Mouse (Mus musculus) hindbrain, embryonic 12.5 days (tissue): ENCODE results near the gene Glb1. TPM values are rescaled to one million over a fixed set of nuclear protein-coding genes. Genes with fewer than 3 reads are reported as not detected.

ENCODE experiments used
- ATAC-seq: fragments of 200-750 bp; cut with Nextera tagmentation; 2 replicates; pipeline ENCODE4 v1.8.0; 2017; ENCODE audit warnings: moderate TSS enrichment; ENCODE audit not compliant: low FRiP score
- H3K27ac ChIP-seq: fragments of 300-500 bp; sonication (generic); 2 replicates; pipeline ENCODE4 v1.5.1; 2016; ENCODE audit warnings: mild to moderate bottlenecking
- H3K27me3 ChIP-seq: fragments of 300-500 bp; sonication (generic); 2 replicates; pipeline ENCODE4 v1.6.1; 2016; ENCODE audit warnings: mild to moderate bottlenecking
- H3K36me3 ChIP-seq: fragments of 300-500 bp; sonication (generic); 2 replicates; pipeline ENCODE4 v1.6.1; 2016; ENCODE audit warnings: mild to moderate bottlenecking
- H3K4me1 ChIP-seq: fragments of 300-500 bp; sonication (generic); 2 replicates; pipeline ENCODE4 v1.6.1; 2016
- H3K4me2 ChIP-seq: fragments of 300-500 bp; sonication (generic); replicated peaks from 2 replicates; pipeline ENCODE4 v1.6.1; 2016; ENCODE audit warnings: mild to moderate bottlenecking
- H3K4me3 ChIP-seq: fragments of 300-500 bp; sonication (generic); 2 replicates; pipeline ENCODE4 v1.5.1; 2016; ENCODE audit warnings: mild to moderate bottlenecking
- H3K9ac ChIP-seq: fragments of 300-500 bp; sonication (generic); 2 replicates; pipeline ENCODE4 v1.6.1; 2016; ENCODE audit warnings: mild to moderate bottlenecking, moderate library complexity
- H3K9me3 ChIP-seq: fragments of 300-500 bp; sonication (generic); replicated peaks from 2 replicates; pipeline ENCODE4 v1.6.1; 2016; ENCODE audit warnings: mild to moderate bottlenecking
- whole genome bisulfite sequencing: fragments of 180-500 bp; shearing (Covaris S2); methylation state at CpG from one replicate; pipeline ENCODE4 v1.1.7; 2016; 5-methylcytosine and 5-hydroxymethylcytosine counted together
- polyA plus RNA-seq: library from polyadenylated mRNA; unstranded; fragments of >200 nt; fragmentation: Nextera tagmentation; extraction: Ambion mirVana; gene quantifications from 2 replicates; pipeline ENCODE4 v1.2.1, GENCODE M21; 2016

Gene Glb1
- polyA plus RNA-seq, 1 experiment from 2014 or later = 26.0 TPM

- no peak overlapping the region for H3K4me2 ChIP-seq
- 88% methylated on average over 7 of the region's 7 CpGs for WGBS
- no peak overlapping the region for H3K4me3 ChIP-seq
- H3K36me3 ChIP-seq = peaks cover 9% of the 10 kb centered on the region; the same call in 1 of the 2 replicates
- no peaks in the 10 kb centered on the region for H3K27me3 ChIP-seq
- no peak overlapping the region for H3K27ac ChIP-seq
- H3K9ac ChIP-seq = no peak overlapping the region
- no peak for ATAC-seq
- no peaks in the 10 kb centered on the region for H3K9me3 ChIP-seq
- no peaks in the 10 kb centered on the region for H3K4me1 ChIP-seq
Measured at GRCm38 (mm10) chr9:114451615-114452014, 50.7 kb downstream of the Glb1 start.

DNA sequence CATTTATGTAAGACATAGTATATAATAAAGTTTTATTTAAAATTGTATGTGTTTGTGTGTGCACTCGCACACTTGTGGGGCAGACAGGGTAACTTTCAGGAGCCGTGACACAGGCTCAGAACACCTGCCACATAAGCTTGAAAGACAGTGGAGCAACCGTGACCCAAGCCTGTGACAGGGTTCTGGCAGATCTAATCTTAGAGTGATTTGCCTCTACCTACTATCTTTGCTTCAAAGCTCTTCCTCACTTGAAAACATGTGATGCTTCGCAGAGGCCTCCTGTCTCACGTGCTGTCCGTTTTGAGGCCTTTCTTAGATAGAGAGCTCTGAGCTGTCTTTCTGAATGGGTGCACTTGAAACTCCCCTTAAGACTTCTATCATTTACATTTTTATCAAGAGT, 51.5 kb downstream of the Glb1 start:
- H3K9ac ChIP-seq = no peak overlapping the region
- H3K4me2 ChIP-seq = no peak overlapping the region
- WGBS = 94% methylated on average over 6 of the region's 6 CpGs
- no peak for ATAC-seq
- peaks cover 12% of the 10 kb centered on the region for H3K36me3 ChIP-seq
- no peak overlapping the region for H3K4me3 ChIP-seq
- no peaks in the 10 kb centered on the region for H3K9me3 ChIP-seq
- H3K27ac ChIP-seq = no peak overlapping the region
- H3K4me1 ChIP-seq = no peaks in the 10 kb centered on the region
- H3K27me3 ChIP-seq = no peaks in the 10 kb centered on the region

DNA sequence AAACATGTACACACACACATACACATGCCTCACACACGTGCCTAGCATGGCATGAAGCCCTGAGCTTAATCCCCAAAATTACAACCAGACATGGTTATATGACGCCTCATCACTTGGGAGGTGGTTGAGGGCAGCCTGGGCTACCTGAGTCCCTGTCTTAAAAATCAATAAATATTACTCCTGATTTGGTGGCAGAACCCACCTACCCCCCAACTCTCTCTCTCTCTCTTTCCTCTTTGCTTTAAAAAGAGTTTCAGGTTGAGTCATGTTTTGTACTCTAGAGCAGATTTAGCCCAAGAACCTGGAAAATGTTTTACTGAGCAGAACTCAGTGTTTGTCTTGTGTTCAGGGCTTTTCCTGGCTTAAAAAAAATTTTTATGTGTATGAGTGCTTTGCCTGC, 54.5 kb downstream of the Glb1 start:
- Histone ChIP-seq H3K9ac (no peak overlapping the region), H3K27ac (no peak overlapping the region), H3K4me2 (no peak overlapping the region), H3K4me3 (no peak overlapping the region), H3K4me1 (no peaks in the 10 kb centered on the region), H3K27me3 (no peaks in the 10 kb centered on the region), H3K9me3 (no peaks in the 10 kb centered on the region), H3K36me3 (peaks cover 26% of the 10 kb centered on the region)
- WGBS = 79% methylated on average over 2 of the region's 2 CpGs
- ATAC-seq = no peak

DNA sequence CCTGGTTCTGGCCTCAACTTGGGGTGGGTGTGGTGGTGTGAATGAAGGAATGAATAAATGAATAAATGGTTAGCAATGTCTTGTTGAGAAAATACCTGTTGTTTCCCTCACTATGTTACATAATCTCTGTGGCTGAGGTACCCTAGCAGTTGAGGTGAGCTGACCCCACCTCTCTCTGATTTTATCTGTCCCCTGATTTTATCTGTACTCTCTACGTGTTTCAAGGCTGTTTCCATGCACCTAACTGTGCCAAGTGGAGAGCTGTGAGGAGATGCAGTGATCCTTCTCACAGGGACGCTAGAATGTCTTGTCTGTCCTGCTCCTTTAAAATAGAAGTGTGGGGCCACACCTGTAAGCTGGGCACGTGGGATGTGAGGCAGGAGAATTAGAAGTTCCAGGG, 57.6 kb downstream of the Glb1 start:
- ATAC-seq = no peak
- H3K9ac ChIP-seq = no peak overlapping the region
- H3K4me1 ChIP-seq = no peaks in the 10 kb centered on the region
- H3K9me3 ChIP-seq = no peaks in the 10 kb centered on the region
- H3K27me3 ChIP-seq = no peaks in the 10 kb centered on the region
- H3K4me2 ChIP-seq = no peak overlapping the region
- no peak overlapping the region for H3K4me3 ChIP-seq
- no peak overlapping the region for H3K27ac ChIP-seq
- WGBS = 83% methylated on average over 3 of the region's 3 CpGs
- peaks cover 40% of the 10 kb centered on the region for H3K36me3 ChIP-seq

GRCm38 (mm10) chr9:114462569-114462968, 61.7 kb downstream of the Glb1 start:
- WGBS = 94% methylated on average over 7 of the region's 7 CpGs
- Histone ChIP-seq H3K36me3 (peaks cover 47% of the 10 kb centered on the region), H3K27me3 (no peaks in the 10 kb centered on the region), H3K4me1 (no peaks in the 10 kb centered on the region), H3K4me2 (no peak overlapping the region), H3K27ac (no peak overlapping the region), H3K4me3 (no peak overlapping the region), H3K9me3 (no peaks in the 10 kb centered on the region), H3K9ac (no peak overlapping the region)
- no peak for ATAC-seq

- Histone ChIP-seq H3K4me2 (no peak overlapping the region), H3K4me3 (no peak overlapping the region), H3K4me1 (no peaks in the 10 kb centered on the region), H3K9me3 (no peaks in the 10 kb centered on the region), H3K27ac (no peak overlapping the region), H3K9ac (no peak overlapping the region), H3K36me3 (peaks cover 37% of the 10 kb centered on the region), H3K27me3 (no peaks in the 10 kb centered on the region)
- no peak for ATAC-seq
- WGBS = 76% methylated on average over 6 of the region's 6 CpGs
Measured at GRCm38 (mm10) chr9:114465442-114465841, 64.6 kb downstream of the Glb1 start.

DNA sequence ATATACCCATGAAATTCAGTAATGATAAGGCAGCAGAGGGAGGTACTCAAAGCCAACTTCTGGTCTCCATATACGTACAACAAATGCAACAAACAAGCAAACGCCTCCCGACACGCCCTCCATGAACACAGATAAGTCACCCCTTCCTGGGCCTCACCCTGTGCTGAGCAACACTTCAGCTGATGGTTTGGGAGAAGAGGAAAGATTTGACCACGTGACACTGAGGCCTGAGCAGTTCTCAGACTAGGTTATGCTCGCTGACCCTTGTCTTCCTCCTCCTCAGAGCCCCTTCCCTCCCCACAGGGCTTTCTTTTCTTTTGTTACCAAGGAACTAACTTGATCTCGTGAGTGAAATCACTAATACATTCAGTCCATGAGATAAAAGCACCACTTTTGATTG, 66.0 kb downstream of the Glb1 start:
- no peak overlapping the region for H3K9ac ChIP-seq
- H3K36me3 ChIP-seq = peaks cover 28% of the 10 kb centered on the region
- 59% methylated on average over 7 of the region's 7 CpGs for whole genome bisulfite sequencing
- H3K9me3 ChIP-seq = no peaks in the 10 kb centered on the region
- H3K27me3 ChIP-seq = no peaks in the 10 kb centered on the region
- no peak for ATAC-seq
- H3K4me2 ChIP-seq = no peak overlapping the region
- H3K27ac ChIP-seq = no peak overlapping the region
- H3K4me3 ChIP-seq = no peak overlapping the region
- no peaks in the 10 kb centered on the region for H3K4me1 ChIP-seq

DNA sequence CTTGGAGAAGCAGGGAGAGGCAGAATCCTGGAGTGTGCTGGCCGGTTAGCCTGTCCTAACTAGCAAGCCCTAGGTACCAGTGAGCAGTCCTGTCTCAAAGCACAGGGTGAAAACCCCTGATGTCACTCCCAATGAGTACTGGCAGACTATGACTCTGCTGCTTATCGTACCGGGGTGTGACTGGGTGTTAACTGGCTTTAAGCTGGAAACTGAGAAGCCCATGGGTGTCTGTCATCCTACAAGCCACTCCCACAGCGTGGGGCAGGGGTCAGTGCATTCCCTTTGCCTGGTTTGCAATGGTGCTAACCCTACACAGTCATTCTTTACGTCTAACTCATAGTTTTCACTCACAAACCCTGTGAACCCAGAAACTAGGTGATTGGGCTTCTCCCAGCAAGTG, 67.3 kb downstream of the Glb1 start:
- H3K9ac ChIP-seq = no peak overlapping the region
- no peak for ATAC-seq
- peaks cover 23% of the 10 kb centered on the region for H3K36me3 ChIP-seq
- H3K27ac ChIP-seq = no peak overlapping the region
- H3K4me1 ChIP-seq = no peaks in the 10 kb centered on the region
- H3K9me3 ChIP-seq = no peaks in the 10 kb centered on the region
- no peaks in the 10 kb centered on the region for H3K27me3 ChIP-seq
- no peak overlapping the region for H3K4me3 ChIP-seq
- WGBS = 80% methylated on average over 5 of the region's 5 CpGs
- no peak overlapping the region for H3K4me2 ChIP-seq

DNA sequence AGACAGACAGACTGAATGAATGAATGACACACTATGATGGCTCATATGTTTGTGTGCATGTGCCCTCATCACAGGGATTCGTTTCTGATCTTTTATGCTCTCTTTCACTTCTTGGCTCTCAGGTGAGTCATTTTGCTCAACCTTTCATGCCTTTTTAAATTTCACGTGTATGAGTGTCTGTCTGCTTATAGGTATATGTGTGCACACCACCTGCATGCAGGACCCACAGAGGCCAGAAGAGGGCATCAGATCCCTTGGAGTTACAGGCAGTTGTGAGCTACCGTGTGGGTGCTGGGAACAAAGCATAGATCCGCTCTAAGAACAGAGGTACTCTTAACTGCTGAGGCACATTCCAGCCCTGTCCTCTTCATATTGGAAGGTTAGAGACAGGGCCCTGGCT, 67.8 kb downstream of the Glb1 start:
- H3K27ac ChIP-seq = no peak overlapping the region
- 95% methylated on average over 4 of the region's 4 CpGs for WGBS

GRCm38 (mm10) chr9:114471892-114472291, 71.0 kb downstream of the Glb1 start:
- no peaks in the 10 kb centered on the region for H3K4me1 ChIP-seq
- 0 out of 2 replicates have a peak, but pooled peaks cover 3% of the 10 kb centered on the region for H3K36me3 ChIP-seq
- ATAC-seq = no peak
- WGBS = 83% methylated on average over 7 of the region's 7 CpGs
- H3K9ac ChIP-seq = no peak overlapping the region
- H3K4me3 ChIP-seq = no peak overlapping the region
- H3K4me2 ChIP-seq = no peak overlapping the region
- H3K27ac ChIP-seq = no peak overlapping the region
- no peaks in the 10 kb centered on the region for H3K27me3 ChIP-seq
- H3K9me3 ChIP-seq = no peaks in the 10 kb centered on the region

More for the DNA sequence above, 67.8 kb downstream of the Glb1 start:
- Histone ChIP-seq H3K4me3 (no peak overlapping the region), H3K36me3 (peaks cover 23% of the 10 kb centered on the region), H3K27me3 (no peaks in the 10 kb centered on the region), H3K9ac (no peak overlapping the region), H3K9me3 (no peaks in the 10 kb centered on the region), H3K4me1 (no peaks in the 10 kb centered on the region), H3K4me2 (no peak overlapping the region)
- no peak for ATAC-seq

GRCm38 (mm10) chr9:114477019-114477418, 76.1 kb downstream of the Glb1 start:
- no peaks in the 10 kb centered on the region for H3K36me3 ChIP-seq
- no peak overlapping the region for H3K4me2 ChIP-seq
- no peak for ATAC-seq
- H3K4me3 ChIP-seq = no peak overlapping the region
- H3K27me3 ChIP-seq = no peaks in the 10 kb centered on the region
- no peak overlapping the region for H3K9ac ChIP-seq
- H3K4me1 ChIP-seq = no peaks in the 10 kb centered on the region
- no peak overlapping the region for H3K27ac ChIP-seq
- WGBS = 90% methylated on average over 9 of the region's 9 CpGs
- no peaks in the 10 kb centered on the region for H3K9me3 ChIP-seq

DNA sequence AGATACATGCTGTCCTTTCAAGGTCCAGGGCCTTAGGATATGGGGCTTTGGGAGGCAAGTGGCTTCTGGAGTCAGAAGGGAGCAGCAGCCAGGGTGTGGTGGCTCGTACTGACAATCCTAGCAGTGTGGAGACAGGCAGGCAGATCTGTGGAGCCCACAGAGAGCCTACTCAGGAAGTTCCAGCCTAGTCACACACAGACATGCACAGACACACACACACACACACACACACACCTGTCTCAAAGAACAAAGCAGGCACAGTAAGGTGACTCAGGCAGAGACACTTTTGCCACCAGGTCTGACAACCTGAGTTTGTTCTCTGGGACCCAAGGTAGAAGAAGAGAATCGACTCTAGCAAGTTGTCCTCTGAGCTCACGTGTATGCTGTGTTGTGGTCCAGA, 80.1 kb downstream of the Glb1 start:
- no peak overlapping the region for H3K4me2 ChIP-seq
- no peaks in the 10 kb centered on the region for H3K9me3 ChIP-seq
- no peak overlapping the region for H3K27ac ChIP-seq
- no peaks in the 10 kb centered on the region for H3K27me3 ChIP-seq
- H3K36me3 ChIP-seq = no peaks in the 10 kb centered on the region
- no peak overlapping the region for H3K9ac ChIP-seq
- H3K4me1 ChIP-seq = no peaks in the 10 kb centered on the region
- no peak for ATAC-seq
- 79% methylated on average over 3 of the region's 3 CpGs for WGBS
- H3K4me3 ChIP-seq = no peak overlapping the region

GRCm38 (mm10) chr9:114484771-114485170, 83.9 kb downstream of the Glb1 start:
- ATAC-seq = no peak

More at GRCm38 (mm10) chr9:114484771-114485170, 83.9 kb downstream of the Glb1 start:
- no peak overlapping the region for H3K4me2 ChIP-seq
- H3K4me1 ChIP-seq = no peaks in the 10 kb centered on the region
- no peaks in the 10 kb centered on the region for H3K9me3 ChIP-seq
- no peak overlapping the region for H3K9ac ChIP-seq
- no peak overlapping the region for H3K27ac ChIP-seq
- H3K4me3 ChIP-seq = no peak overlapping the region
- 80% methylated on average over 5 of the region's 5 CpGs for WGBS
- no peaks in the 10 kb centered on the region for H3K27me3 ChIP-seq
- no peaks in the 10 kb centered on the region for H3K36me3 ChIP-seq
